Mouse (Mus musculus) gastrocnemius, postnatal 4 days (tissue): ENCODE measurements around the gene Dpp8. TPM values are rescaled to one million over a fixed set of nuclear protein-coding genes. Genes with fewer than 3 reads are reported as not detected.

ENCODE experiments used
- DNase-seq, 2 experiments: peaks; one replicate each; pipeline ENCODE4 v3.0.0; 2021 to 2022; ENCODE audit warnings: low spot score in 2 of 2, mixed read lengths in 2 of 2
- total RNA-seq, 2 experiments: library from RNA; stranded (reverse); gene quantifications; 2 replicates each; pipeline ENCODE4 v1.2.3; 2021

The Dpp8 gene
- total RNA-seq, 2 experiments from 2014 or later = 85.3 to 103 TPM

- no peak for DNase-seq
Measured at GRCm38 (mm10) chr9:65123552-65124168, 91.4 kb downstream of the Dpp8 start.

- DNase-seq = no peak
Measured at GRCm38 (mm10) chr9:65128123-65128815, 96.1 kb downstream of the Dpp8 start.

GRCm38 (mm10) chr9:65131717-65132116 is 99.5 kb downstream of the Dpp8 start:
- no peak for DNase-seq

Other genes with a start within 250 kb of the Dpp8 start
- gene Dennd4a, start 221.1 kb upstream of the Dpp8 start, total RNA-seq = 10 to 100 TPM; 10.9 to 13.1 TPM
- gene Slc24a1, start 80.8 kb upstream of the Dpp8 start, total RNA-seq = under 1 TPM; 0.10 to 0.13 TPM
- gene Ints14, start 71.5 kb upstream of the Dpp8 start, total RNA-seq = 10 to 100 TPM; 23.9 to 26.5 TPM
- 10 to 100 TPM; 18.2 to 20.1 TPM for gene Hacd3, start 10.7 kb upstream of the Dpp8 start, total RNA-seq
- 100 to 1,000 TPM; 152 to 153 TPM for gene Igdcc4, start 69.1 kb downstream of the Dpp8 start, total RNA-seq
- gene Igdcc3, start 108.8 kb downstream of the Dpp8 start, total RNA-seq = under 1 TPM; 0.88 to 0.91 TPM
- gene Parp16, start 162.9 kb downstream of the Dpp8 start, total RNA-seq = 1 to 10 TPM; 8.3 to 9.1 TPM
- gene Cilp, start 232.8 kb downstream of the Dpp8 start, total RNA-seq = 10 to 100 TPM; 56.9 to 59.0 TPM